Mouse (Mus musculus) fibroblast of lung, adult 2 months (primary cell): ENCODE measurements around the gene Kremen1.

ENCODE experiments used
- DNase-seq: peaks from one replicate; pipeline ENCODE4 v3.0.0-alpha.2; 2011; ENCODE audit warnings: low read depth

Gene Kremen1

GRCm38 (mm10) chr11:5172861-5173260 lies 88.5 kb downstream of the Kremen1 start:
- DNase-seq: no peak

DNA sequence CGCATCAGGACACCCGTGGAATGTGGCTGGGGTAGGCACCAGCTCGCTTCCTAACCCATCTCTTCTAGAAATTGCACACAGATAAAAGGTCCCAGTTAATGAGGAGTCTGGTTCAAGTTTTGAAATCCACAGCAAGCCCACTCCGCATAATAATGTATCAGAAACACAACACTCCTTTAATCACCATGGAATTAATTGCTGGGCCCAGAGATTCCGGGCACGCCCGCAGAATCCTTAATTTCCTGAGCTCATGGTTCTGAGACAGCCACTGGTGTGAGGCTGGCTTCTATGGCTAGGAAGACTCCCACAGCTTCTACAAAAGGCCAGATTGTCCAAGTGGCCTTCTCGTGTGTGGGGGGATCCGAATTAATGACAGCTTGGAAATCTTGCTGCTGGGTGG lies 94.0 kb downstream of the Kremen1 start:
- no peak for DNase-seq

DNA sequence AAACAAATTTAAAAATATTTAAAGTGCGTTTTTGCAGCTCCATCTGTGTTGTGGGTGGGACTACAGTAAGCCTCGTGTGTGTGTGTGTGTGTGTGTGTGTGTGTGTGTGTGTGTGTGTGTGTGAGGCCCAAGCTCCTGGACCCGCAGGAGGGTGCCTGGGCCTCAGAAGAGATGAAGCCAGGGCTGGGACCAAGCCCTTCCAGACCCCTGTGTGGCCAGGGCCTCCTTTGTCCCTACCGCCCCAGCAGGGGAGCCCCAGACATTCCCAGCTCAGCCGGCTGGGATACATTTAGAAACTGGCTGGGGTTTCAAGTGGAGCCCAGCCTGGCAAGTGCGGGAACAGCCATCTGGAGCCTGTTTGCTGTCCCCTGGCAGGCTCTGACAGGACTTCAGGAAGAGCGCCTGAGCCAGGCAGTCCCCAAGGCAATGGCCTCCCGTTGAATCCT lies 95.9 kb downstream of the Kremen1 start:
- DNase-seq: no peak

GRCm38 (mm10) chr11:5164310-5164709 lies 97.0 kb downstream of the Kremen1 start:
- no peak for DNase-seq

DNA sequence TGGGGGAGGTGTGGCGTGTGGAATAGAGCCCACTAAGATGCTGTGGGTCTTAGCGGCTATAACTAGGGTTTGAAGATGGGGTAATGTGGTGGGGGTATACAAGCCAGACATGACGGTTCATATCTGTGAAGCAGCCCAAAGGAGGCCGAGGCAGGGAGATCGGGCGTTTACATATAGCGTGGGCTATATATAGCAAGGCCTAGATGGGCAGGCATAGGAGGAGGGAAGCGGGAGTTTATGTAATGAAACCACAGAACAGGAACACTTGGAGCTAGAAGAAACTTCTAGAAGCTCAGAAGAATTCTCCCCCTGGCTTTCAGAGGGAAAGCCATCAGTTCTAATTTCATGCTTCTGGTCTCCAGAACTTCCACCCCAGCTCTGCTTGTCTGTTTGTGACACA lies 97.9 kb downstream of the Kremen1 start:
- no peak for DNase-seq

- no peak for DNase-seq
Observed at GRCm38 (mm10) chr11:5160722-5161485, 100.5 kb downstream of the Kremen1 start.

DNA sequence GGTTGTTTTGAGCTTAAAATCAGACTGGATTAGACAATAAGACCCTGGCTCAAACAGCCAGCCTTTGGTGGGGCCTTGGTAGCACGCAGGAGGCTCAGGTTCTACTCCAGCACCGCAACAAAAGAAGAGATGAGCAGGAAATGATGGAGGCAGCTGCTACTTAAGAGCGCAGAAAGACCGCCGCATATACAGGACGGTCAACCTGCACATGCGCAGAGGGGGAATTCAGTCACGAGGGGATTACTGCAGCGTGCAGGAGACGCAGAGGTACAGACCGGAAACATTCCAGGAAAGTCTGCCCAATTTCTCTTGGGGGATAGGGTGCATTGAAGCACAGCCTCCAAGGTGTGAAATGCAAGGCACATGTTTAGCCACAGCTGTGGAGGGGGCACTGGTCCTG lies 103.3 kb downstream of the Kremen1 start:
- no peak for DNase-seq

GRCm38 (mm10) chr11:5154961-5155805 lies 106.2 kb downstream of the Kremen1 start:
- DNase-seq: no peak

DNA sequence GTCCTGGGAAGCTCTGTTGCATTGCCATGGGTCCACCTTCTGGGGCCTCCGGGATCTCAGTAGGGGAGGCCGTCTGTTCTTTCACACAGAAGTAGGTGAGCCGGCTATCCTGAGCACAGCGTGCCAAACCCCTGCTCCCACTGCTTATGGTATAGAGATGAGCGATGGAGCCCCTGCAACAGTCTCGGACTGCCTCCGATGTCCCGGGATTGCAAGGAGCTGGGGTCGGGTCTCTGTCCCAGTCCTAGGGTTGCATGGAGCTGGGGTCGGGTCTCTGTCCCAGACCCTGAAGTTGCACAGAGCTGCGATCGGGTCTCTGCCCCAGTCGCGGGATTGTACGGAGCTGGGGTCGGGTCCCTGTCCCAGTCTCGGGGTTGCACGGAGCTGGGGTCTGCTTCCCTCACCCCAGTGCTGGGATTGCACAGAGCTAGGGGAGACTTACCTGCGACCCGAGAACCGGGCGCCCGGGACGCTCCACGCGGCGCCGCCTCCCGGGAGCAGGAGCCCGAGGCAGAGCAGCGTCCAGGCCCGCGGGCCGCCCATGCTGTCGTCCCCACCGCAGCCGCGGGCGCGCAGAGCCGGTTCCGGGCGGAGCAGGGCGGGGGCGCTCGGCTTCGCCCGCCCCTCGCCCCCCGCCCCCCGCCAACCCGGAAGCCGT lies 109.5 kb downstream of the Kremen1 start, which contains the start of gene Emid1:
Gene Emid1 (minus strand): TSS at position 578 of the 658 bp plus-strand sequence.
- no peak for DNase-seq

DNA sequence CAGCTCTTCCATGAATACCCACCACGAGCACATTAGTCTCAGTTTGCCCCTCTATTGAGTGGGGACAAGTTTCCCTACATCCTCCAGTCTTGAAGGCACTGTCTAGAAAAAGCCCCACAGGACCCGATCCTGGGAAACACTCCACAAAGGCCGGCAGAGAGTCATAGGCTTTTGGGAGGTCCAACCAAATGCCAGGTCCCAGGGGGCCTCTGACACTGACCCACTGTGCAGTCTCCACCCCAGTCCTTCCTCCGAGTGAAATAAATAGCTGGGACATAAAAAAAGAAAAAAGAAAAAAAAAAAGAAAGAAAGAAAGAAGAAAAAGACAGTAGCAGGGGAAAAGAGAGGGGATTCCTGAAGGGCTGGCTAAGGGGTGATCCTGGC lies 110.1 kb downstream of the Kremen1 start:
- DNase-seq: no peak

- DNase-seq: no peak
Observed at GRCm38 (mm10) chr11:5150416-5151246, 110.7 kb downstream of the Kremen1 start.

DNA sequence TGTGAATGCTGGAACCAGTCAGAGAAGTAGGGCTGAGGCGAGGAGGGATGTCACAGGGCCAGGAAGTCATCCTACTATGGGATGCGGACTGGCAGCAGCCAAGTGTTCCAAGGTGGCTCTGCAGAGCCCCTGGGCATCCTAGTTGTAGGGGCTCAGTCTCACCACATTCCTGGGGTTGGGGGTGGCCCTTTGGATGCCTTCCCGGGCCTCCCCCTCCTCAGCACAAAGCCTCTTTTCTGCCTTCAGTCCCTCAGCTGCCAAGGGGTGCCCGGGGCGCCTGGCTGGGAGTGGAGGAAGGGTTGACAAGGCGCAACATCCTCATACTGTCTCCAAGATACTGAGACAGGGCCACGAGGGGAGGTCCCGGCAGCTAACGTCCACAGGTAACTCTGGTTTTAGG lies 111.4 kb downstream of the Kremen1 start:
- no peak for DNase-seq

GRCm38 (mm10) chr11:5149249-5149648 lies 112.1 kb downstream of the Kremen1 start:
- DNase-seq: no peak

DNA sequence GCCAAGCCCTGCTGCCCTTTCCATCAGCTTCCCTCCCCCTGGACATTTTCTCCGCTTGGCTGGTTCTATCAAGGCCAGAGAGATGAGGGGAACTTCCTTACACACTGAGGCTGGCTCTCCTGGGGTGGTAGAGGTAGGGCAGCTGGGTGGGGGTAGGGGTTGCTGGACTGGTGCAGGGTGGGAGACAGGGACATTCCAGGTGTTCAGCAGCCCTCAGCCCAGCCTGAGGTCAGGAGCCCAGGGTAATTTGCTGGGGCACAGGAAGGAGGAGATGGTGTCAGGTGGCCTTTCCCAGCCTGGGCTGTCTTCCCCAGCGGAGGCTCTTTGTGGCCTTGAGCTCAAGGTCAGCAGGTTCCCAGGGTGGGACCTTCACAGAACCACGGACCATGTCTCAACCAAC lies 115.8 kb downstream of the Kremen1 start:
- no peak for DNase-seq

GRCm38 (mm10) chr11:5141965-5142364 lies 119.4 kb downstream of the Kremen1 start:
- DNase-seq: no peak
